Mouse (Mus musculus) heart, embryonic 11.5 days (tissue): Measurements from ENCODE around the gene Slitrk3. TPM values are rescaled to one million over a fixed set of nuclear protein-coding genes. Genes with fewer than 3 reads are reported as not detected.
A peak's percentile ranks its signal among the peaks of the same experiment; 100 is the strongest.

Source experiments
- ATAC-seq: fragments of 200-750 bp; cut with Nextera tagmentation; replicated peaks from 2 replicates; pipeline ENCODE4 v1.8.0; 2017; ENCODE audit warnings: moderate library complexity; ENCODE audit not compliant: insufficient number of reproducible peaks, low FRiP score, low TSS enrichment
- H3K27ac ChIP-seq: fragments of 300-500 bp; sonication (generic); 2 replicates; pipeline ENCODE4 v1.5.1; 2014; ENCODE audit warnings: mild to moderate bottlenecking, low read depth, low read length
- H3K27me3 ChIP-seq: fragments of 300-500 bp; sonication (generic); 2 replicates; pipeline ENCODE4 v1.6.1; 2014; ENCODE audit warnings: mild to moderate bottlenecking, low read length, mixed read lengths; ENCODE audit not compliant: control insufficient read depth, insufficient read depth
- H3K36me3 ChIP-seq: fragments of 300-500 bp; sonication (generic); 2 replicates; pipeline ENCODE4 v1.6.1; 2014; ENCODE audit warnings: mild to moderate bottlenecking, low read length, moderate library complexity, mixed read lengths; ENCODE audit not compliant: control insufficient read depth, insufficient read depth
- H3K4me1 ChIP-seq: fragments of 300-500 bp; sonication (generic); 2 replicates; pipeline ENCODE4 v1.6.1; 2014; ENCODE audit warnings: low read length; ENCODE audit not compliant: control insufficient read depth, insufficient read depth
- H3K4me2 ChIP-seq: fragments of 300-500 bp; sonication (generic); 2 replicates; pipeline ENCODE4 v1.6.1; 2014; ENCODE audit warnings: mild to moderate bottlenecking, moderate library complexity
- H3K4me3 ChIP-seq: fragments of 300-500 bp; sonication (generic); 2 replicates; pipeline ENCODE4 v1.5.1; 2014; ENCODE audit warnings: low read depth, low read length
- H3K9ac ChIP-seq: fragments of 300-500 bp; sonication (generic); 2 replicates; pipeline ENCODE4 v1.6.1; 2014; ENCODE audit warnings: mild to moderate bottlenecking, low read depth, low read length, moderate library complexity
- H3K9me3 ChIP-seq: fragments of 300-500 bp; sonication (generic); replicated peaks from 2 replicates; pipeline ENCODE4 v1.6.1; 2016; ENCODE audit warnings: low read length; ENCODE audit not compliant: control insufficient read depth
- WGBS: fragments of 180-500 bp; shearing (Covaris S2); extraction: QIAGEN DNeasy Blood & Tissue Kit; methylation state at CpG from one replicate; pipeline ENCODE4 v1.1.7; 2014; ENCODE audit not compliant: insufficient replicate concordance; 5-methylcytosine and 5-hydroxymethylcytosine counted together
- polyA plus RNA-seq: library from polyadenylated mRNA; unstranded; fragments of >200 nt; fragmentation: Nextera tagmentation; extraction: Ambion mirVana; gene quantifications from 2 replicates; pipeline ENCODE4 v1.2.1, GENCODE M21; 2014

Gene Slitrk3
- polyA plus RNA-seq, 1 experiment from 2014 or later = 0.16 TPM

- H3K27me3 ChIP-seq = peaks cover 42% of the 10 kb centered on the region
- H3K4me1 ChIP-seq = no peaks in the 10 kb centered on the region
- H3K9ac ChIP-seq = 0 out of 2 replicates have a peak overlapping the region, but pooled peaks have one; percentile 39
- peak overlapping the region; percentile 46 for H3K4me3 ChIP-seq
- no peaks in the 10 kb centered on the region for H3K36me3 ChIP-seq
- no peaks in the 10 kb centered on the region for H3K9me3 ChIP-seq
- no peak; the same call in 1 of the 2 replicates for ATAC-seq
- H3K4me2 ChIP-seq = peak overlapping the region; percentile 68
- H3K27ac ChIP-seq = no peak overlapping the region
- WGBS = 4% methylated on average over 26 of the region's 26 CpGs
Measured at GRCm38 (mm10) chr3:73053451-73053931, 4.1 kb downstream of the Slitrk3 start.

- no peak overlapping the region for H3K4me3 ChIP-seq
- 6% methylated on average over 3 of the region's 3 CpGs for WGBS
- no peaks in the 10 kb centered on the region for H3K36me3 ChIP-seq
- no peak overlapping the region for H3K27ac ChIP-seq
- 0 out of 2 replicates have a peak, but pooled peaks cover 3% of the 10 kb centered on the region for H3K27me3 ChIP-seq
- no peak overlapping the region for H3K4me2 ChIP-seq
- no peaks in the 10 kb centered on the region for H3K4me1 ChIP-seq
- no peaks in the 10 kb centered on the region for H3K9me3 ChIP-seq
- no peak overlapping the region for H3K9ac ChIP-seq
- no peak for ATAC-seq
Measured at GRCm38 (mm10) chr3:73046248-73046647, 11.4 kb downstream of the Slitrk3 start.

GRCm38 (mm10) chr3:73042256-73042655, 15.3 kb downstream of the Slitrk3 start:
- Histone ChIP-seq H3K4me2 (no peak overlapping the region), H3K27ac (no peak overlapping the region), H3K36me3 (no peaks in the 10 kb centered on the region), H3K9ac (no peak overlapping the region), H3K27me3 (no peaks in the 10 kb centered on the region), H3K9me3 (no peaks in the 10 kb centered on the region), H3K4me1 (no peaks in the 10 kb centered on the region), H3K4me3 (no peak overlapping the region)
- no peak for ATAC-seq

GRCm38 (mm10) chr3:73006045-73006444, 51.6 kb downstream of the Slitrk3 start:
- Histone ChIP-seq H3K4me3 (no peak overlapping the region), H3K4me2 (no peak overlapping the region), H3K27me3 (no peaks in the 10 kb centered on the region), H3K9ac (no peak overlapping the region), H3K27ac (no peak overlapping the region), H3K4me1 (no peaks in the 10 kb centered on the region), H3K9me3 (no peaks in the 10 kb centered on the region), H3K36me3 (no peaks in the 10 kb centered on the region)
- no peak for ATAC-seq
- 19% methylated on average over 6 of the region's 6 CpGs for WGBS

GRCm38 (mm10) chr3:73002933-73003696, 54.5 kb downstream of the Slitrk3 start:
- no peaks in the 10 kb centered on the region for H3K36me3 ChIP-seq
- 89% methylated on average over 4 of the region's 4 CpGs for WGBS
- H3K4me1 ChIP-seq = no peaks in the 10 kb centered on the region
- no peak for ATAC-seq
- H3K9me3 ChIP-seq = no peaks in the 10 kb centered on the region
- H3K27me3 ChIP-seq = no peaks in the 10 kb centered on the region
- no peak overlapping the region for H3K27ac ChIP-seq
- H3K9ac ChIP-seq = no peak overlapping the region
- H3K4me3 ChIP-seq = no peak overlapping the region
- H3K4me2 ChIP-seq = no peak overlapping the region

GRCm38 (mm10) chr3:72997517-72997916, 60.1 kb downstream of the Slitrk3 start:
- ATAC-seq = no peak
- no peak overlapping the region for H3K4me2 ChIP-seq

More at GRCm38 (mm10) chr3:72997517-72997916, 60.1 kb downstream of the Slitrk3 start:
- WGBS = 72% methylated on average over 4 of the region's 4 CpGs
- Histone ChIP-seq H3K9me3 (no peaks in the 10 kb centered on the region), H3K4me3 (no peak overlapping the region), H3K4me1 (no peaks in the 10 kb centered on the region), H3K36me3 (no peaks in the 10 kb centered on the region), H3K27me3 (no peaks in the 10 kb centered on the region), H3K27ac (no peak overlapping the region), H3K9ac (no peak overlapping the region)

Other genes with a start within 250 kb of the Slitrk3 start
- gene Sis, start 89.9 kb downstream of the Slitrk3 start, polyA plus RNA-seq = not detected in 2 replicates